Comparison of ENCODE assay signal across 11 mouse cellular contexts in the genomic region with DNA sequence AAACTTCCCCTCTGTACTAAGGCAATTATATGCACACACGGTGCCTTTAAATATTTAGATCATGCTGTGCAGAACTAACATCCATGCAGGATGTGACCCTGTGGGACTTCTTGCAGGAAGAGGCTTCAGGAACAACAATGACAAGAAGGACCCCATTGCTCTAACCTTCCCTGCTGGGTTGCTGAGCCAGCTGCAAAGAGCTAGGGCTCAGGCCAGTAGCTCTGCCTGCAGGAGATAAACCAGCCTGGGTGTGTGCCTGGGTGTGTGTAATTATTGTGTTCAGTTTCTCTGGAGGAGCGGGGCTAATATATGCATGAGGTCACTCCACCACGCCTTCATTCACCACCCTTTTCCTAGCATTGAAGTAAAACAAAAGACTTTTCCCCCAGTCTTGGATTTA. TPM values are rescaled to one million over a fixed set of nuclear protein-coding genes. Genes with fewer than 3 reads are reported as not detected.
DNase-seq lines count a peak whose midpoint lies in the region; ATAC-seq and TF ChIP-seq lines count a peak whose summit lies in the region.
"Had no signal": no experiment of that assay in that cellular context is flagged by ENCODE, and none has a peak within 500 bp of the region (broad histone marks: within the 10 kb centered on the region; RNA-seq: fewer than 3 reads in every experiment).

No protein-coding gene starts in this region.

- no peak for DNase-seq in forebrain, embryonic 10.5 days (ENCODE audit: extremely low spot score, low spot score)
- DNase-seq in forebrain, postnatal 0 days = no peak
- DNase-seq in R1 (ENCODE audit: low read depth, low spot score) = peak; percentile 82
- DNase-seq in heart, postnatal 0 days (ENCODE audit: low spot score) = peak; percentile 29
- DNase-seq in lung, postnatal 25 days (ENCODE audit: low spot score) = peak; percentile 28
- DNase-seq in adrenal gland, postnatal 4 days (ENCODE audit: low spot score in 2 of 2) = no peak
- DNase-seq in right cerebral cortex, postnatal 25 days = no peak
- DNase-seq in gastrocnemius, postnatal 14 days = no peak
- DNase-seq: cerebellum, postnatal 10 days; gastrocnemius, postnatal 25 days; thymus, postnatal 25 days had no signal

- H3K4me2 ChIP-seq in forebrain, postnatal 0 days (ENCODE audit: low read depth) = no peak overlapping the region
- H3K4me2 ChIP-seq in heart, postnatal 0 days (ENCODE audit: low read depth, low read length) = no peak overlapping the region

- H3K4me1 ChIP-seq in forebrain, embryonic 10.5 days = peaks cover 19% of the 10 kb centered on the region
- H3K4me1 ChIP-seq in forebrain, postnatal 0 days (ENCODE audit: insufficient read depth) = no peaks in the 10 kb centered on the region
- H3K4me1 ChIP-seq in heart, postnatal 0 days (ENCODE audit: control insufficient read depth, insufficient read depth) = no peaks in the 10 kb centered on the region

- no peaks in the 10 kb centered on the region for H3K27me3 ChIP-seq in forebrain, embryonic 10.5 days (ENCODE audit: poor library complexity, severe bottlenecking)
- no peaks in the 10 kb centered on the region for H3K27me3 ChIP-seq in forebrain, postnatal 0 days (ENCODE audit: insufficient read depth, low read length)
- H3K27me3 ChIP-seq in heart, postnatal 0 days (ENCODE audit: control insufficient read depth, insufficient read depth, low read length) = no peaks in the 10 kb centered on the region

- intact Hi-C loops in gastrocnemius, postnatal 14 days (cut with DNase I; ENCODE audit: low total_unique reads) = no loop called here

- H3K9ac ChIP-seq in forebrain, postnatal 0 days = no peak overlapping the region
- no peak overlapping the region for H3K9ac ChIP-seq in heart, postnatal 0 days (replicated peaks; ENCODE audit: low read depth, low read length)

- no peak for TF ChIP-seq EP300 in heart, postnatal 0 days (IDR thresholded peaks at IDR 0.05; ENCODE audit: low read depth)

- 37% methylated on average over 3 of the region's 3 CpGs for WGBS in forebrain, embryonic 10.5 days
- WGBS in forebrain, postnatal 0 days = 15% methylated on average over 3 of the region's 3 CpGs
- WGBS in heart, postnatal 0 days = 49% methylated on average over 3 of the region's 3 CpGs

- ATAC-seq in forebrain, postnatal 0 days = no peak
- ATAC-seq in heart, postnatal 0 days (ENCODE audit: insufficient read depth, low read depth) = peak; percentile 73

- H3K36me3 ChIP-seq in forebrain, embryonic 10.5 days (replicated peaks) = no peaks in the 10 kb centered on the region
- no peaks in the 10 kb centered on the region for H3K36me3 ChIP-seq in forebrain, postnatal 0 days (ENCODE audit: insufficient read depth)
- H3K36me3 ChIP-seq in heart, postnatal 0 days (replicated peaks; ENCODE audit: control insufficient read depth, insufficient read depth, low read length) = no peaks in the 10 kb centered on the region

- no peaks in the 10 kb centered on the region for H3K9me3 ChIP-seq in forebrain, embryonic 10.5 days
- no peaks in the 10 kb centered on the region for H3K9me3 ChIP-seq in forebrain, postnatal 0 days (ENCODE audit: low read length)
- H3K9me3 ChIP-seq in heart, postnatal 0 days (replicated peaks; ENCODE audit: control insufficient read depth, low read length) = no peaks in the 10 kb centered on the region

- peak overlapping the region; percentile 27; the same call in 1 of the 2 replicates for H3K27ac ChIP-seq in forebrain, embryonic 10.5 days
- H3K27ac ChIP-seq in forebrain, postnatal 0 days (ENCODE audit: low read depth, low read length) = no peak overlapping the region
- peak overlapping the region; percentile 63; the same call in 1 of the 2 replicates for H3K27ac ChIP-seq in heart, postnatal 0 days (ENCODE audit: low read depth)

- no peak for TF ChIP-seq CTCF in forebrain, postnatal 0 days (IDR thresholded peaks at IDR 0.05; ENCODE audit: low read depth)
- no peak for TF ChIP-seq CTCF in heart, postnatal 0 days (IDR thresholded peaks at IDR 0.05; ENCODE audit: low read depth)

- H3K4me3 ChIP-seq in forebrain, embryonic 10.5 days = no peak overlapping the region
- no peak overlapping the region for H3K4me3 ChIP-seq in forebrain, postnatal 0 days (ENCODE audit: low read depth, low read length)
- H3K4me3 ChIP-seq in heart, postnatal 0 days (ENCODE audit: low read depth, low read length) = no peak overlapping the region

RNA-seq across cellular contexts. Expression of gene Iyd, which starts 51.8 kb away (rescaled TPM):
- polyA plus RNA-seq in forebrain, embryonic 10.5 days (2016; fragmentation: Nextera tagmentation; extraction: Ambion mirVana) = not detected in 2 replicates
- 0.81 and 1.2 TPM in 2 replicates for total RNA-seq in forebrain, postnatal 0 days (2014; rRNA removed)
- 0.47 and 0.50 TPM in 2 replicates for polyA plus RNA-seq in forebrain, postnatal 0 days (2015; fragmentation: Nextera tagmentation; extraction: Ambion mirVana)
- 0.15 TPM in 1 of 2 replicates, not detected in the other for total RNA-seq in heart, postnatal 0 days (2014; rRNA removed; ENCODE audit: low replicate concordance)
- 0.43 and 0.71 TPM in 2 replicates for polyA plus RNA-seq in heart, postnatal 0 days (2015; fragmentation: Nextera tagmentation; extraction: Ambion mirVana)
- 1 to 10 TPM; 2.0 to 9.2 TPM for total RNA-seq in adrenal gland, postnatal 4 days (2021)
- not detected for total RNA-seq in gastrocnemius, postnatal 14 days (2021)
- total RNA-seq: gastrocnemius, postnatal 25 days had no signal

Comparison
In these comparisons a context has a peak if more than half of its experiments do, and no peak if none do; other contexts are left out.
1. DNase-seq: peak in R1 (single experiment), heart, postnatal 0 days (single experiment) and lung, postnatal 25 days (single experiment); none in forebrain, embryonic 10.5 days (single experiment), forebrain, postnatal 0 days (single experiment), adrenal gland, postnatal 4 days (0 of 2), right cerebral cortex, postnatal 25 days (single experiment) and gastrocnemius, postnatal 14 days (single experiment).